Mouse (Mus musculus): ENCODE data around the gene Magi1.

DNA sequence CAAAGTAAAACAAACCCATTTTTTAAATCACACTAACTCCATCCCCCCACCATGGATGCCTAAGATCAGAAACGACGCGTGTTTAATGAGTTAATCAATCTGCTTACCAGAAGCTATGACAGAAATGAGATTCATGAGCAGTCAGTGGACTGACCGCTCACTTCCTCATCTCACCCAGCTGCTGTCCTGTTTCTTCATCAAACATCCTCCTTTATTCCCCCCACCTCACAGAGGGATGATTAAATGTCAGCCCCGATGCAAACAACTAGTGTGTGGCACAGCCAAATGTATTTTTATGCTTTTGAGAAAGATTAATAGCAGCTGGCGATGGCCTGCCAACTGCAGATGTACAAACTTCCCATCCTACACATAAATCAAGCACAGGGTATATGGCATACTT lies 540.6 kb downstream of the Magi1 start:
- TF ChIP-seq CTCF (IDR thresholded peaks at IDR 0.05; ENCODE audit: low read depth, low read length) (no peak), POLR2A (IDR thresholded peaks at IDR 0.05; ENCODE audit: borderline replicate concordance, low read depth, low read length) (no peak)

Data from bone marrow macrophage, adult 2 months (primary cell).